Mouse (Mus musculus) heart, adult 2 months (tissue): ENCODE data around the gene Fndc3b.

Experiments
- CTCF ChIP-seq: fragments of 200-600 bp; IDR thresholded peaks from 2 replicates; pipeline ENCODE4 v1.8.1; 2022; ENCODE audit warnings: antibody characterized with exemption, mild to moderate bottlenecking, moderate library complexity
- POLR2A ChIP-seq: fragments of 200-500 bp; IDR thresholded peaks from 2 replicates; pipeline ENCODE4 v1.6.1; 2011; ENCODE audit warnings: mild to moderate bottlenecking, low read depth, low read length, control low read depth; ENCODE audit not compliant: insufficient read depth

DNA sequence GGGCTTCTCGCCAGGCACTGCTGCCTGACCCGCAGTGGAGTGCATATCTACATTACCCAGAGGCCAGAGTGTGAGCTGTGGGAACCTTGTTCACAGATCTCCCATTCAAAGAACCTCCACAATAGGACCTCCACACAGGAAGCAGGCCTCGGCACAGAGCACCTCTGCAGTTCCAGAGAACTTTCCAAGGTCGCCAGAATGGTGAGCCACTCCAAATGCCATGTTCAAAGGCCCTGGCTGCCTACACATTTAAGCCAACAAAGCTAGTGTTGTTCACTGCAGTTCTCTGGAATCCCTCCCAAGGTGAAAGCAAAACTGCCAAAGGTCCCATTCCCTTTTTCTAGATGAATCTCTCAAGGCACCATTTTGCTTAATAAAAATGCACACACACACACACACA, 55.4 kb downstream of the Fndc3b start:
- TF ChIP-seq CTCF: no peak
- TF ChIP-seq POLR2A: no peak
